17 mouse cellular contexts compared by ENCODE assay signal in the genomic region with DNA sequence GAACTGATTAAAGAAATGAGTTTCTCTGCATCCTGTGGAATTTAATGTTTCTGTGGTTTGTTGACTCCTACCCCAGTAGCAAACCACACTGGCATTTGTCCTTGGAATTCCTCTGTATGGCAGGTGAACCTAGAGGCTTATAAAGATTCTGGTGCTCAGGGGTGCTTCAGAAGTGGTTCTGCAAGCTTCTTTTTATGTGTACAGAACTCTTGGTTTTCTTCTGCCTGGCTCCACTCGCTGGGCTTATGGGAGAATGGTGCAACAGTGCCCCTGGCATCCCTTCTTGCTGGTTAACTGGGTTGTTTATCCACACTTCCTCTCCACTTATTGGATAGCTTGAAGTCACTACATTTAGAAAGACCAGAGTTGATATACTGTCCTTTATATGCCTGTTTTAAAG.
"Had no signal": no experiment of that assay in that cellular context is flagged by ENCODE, and none has a peak within 500 bp of the region (broad histone marks: within the 10 kb centered on the region; RNA-seq: fewer than 3 reads in every experiment).

No protein-coding gene starts in this region.

- DNase-seq: kidney, adult 11 months; kidney, adult 8-10 months; kidney, postnatal 14 days; kidney, postnatal 4 days; layer of hippocampus, adult 9-11 months; liver; thymus, adult 18-20 months; thymus, postnatal 36 days had no signal

- H3K9ac ChIP-seq: kidney, embryonic 15.5 days; limb, embryonic 13.5 days; liver, embryonic 12.5 days; liver, embryonic 15.5 days; lung, embryonic 15.5 days; midbrain, embryonic 12.5 days; midbrain, embryonic 15.5 days; neural tube, embryonic 13.5 days had no signal

- H3K27me3 ChIP-seq: kidney, embryonic 15.5 days; limb, embryonic 13.5 days; liver, embryonic 12.5 days; liver, embryonic 15.5 days; lung, embryonic 15.5 days; midbrain, embryonic 12.5 days; midbrain, embryonic 15.5 days; neural tube, embryonic 13.5 days had no signal

- H3K36me3 ChIP-seq: kidney, embryonic 15.5 days; limb, embryonic 10.5 days; limb, embryonic 13.5 days; liver, embryonic 12.5 days; liver, embryonic 15.5 days; lung, embryonic 15.5 days; midbrain, embryonic 12.5 days; midbrain, embryonic 15.5 days; neural tube, embryonic 13.5 days had no signal

- H3K4me2 ChIP-seq: kidney, embryonic 15.5 days; limb, embryonic 13.5 days; liver, embryonic 12.5 days; liver, embryonic 15.5 days; lung, embryonic 15.5 days; midbrain, embryonic 12.5 days; midbrain, embryonic 15.5 days; neural tube, embryonic 13.5 days had no signal

- H3K4me1 ChIP-seq: kidney, embryonic 15.5 days; limb, embryonic 10.5 days had no signal

- ATAC-seq: liver, embryonic 12.5 days; midbrain, embryonic 15.5 days had no signal

- H3K27ac ChIP-seq: kidney, embryonic 15.5 days; limb, embryonic 10.5 days; limb, embryonic 13.5 days; liver, embryonic 12.5 days; liver, embryonic 15.5 days; lung, embryonic 15.5 days; midbrain, embryonic 12.5 days; midbrain, embryonic 15.5 days; neural tube, embryonic 13.5 days had no signal

- H3K4me3 ChIP-seq: kidney, embryonic 15.5 days; limb, embryonic 10.5 days; limb, embryonic 13.5 days; liver, embryonic 12.5 days; liver, embryonic 15.5 days; lung, embryonic 15.5 days; midbrain, embryonic 12.5 days; midbrain, embryonic 15.5 days; neural tube, embryonic 13.5 days had no signal

- H3K9me3 ChIP-seq: kidney, embryonic 15.5 days; limb, embryonic 10.5 days; limb, embryonic 13.5 days; liver, embryonic 12.5 days; liver, embryonic 15.5 days; lung, embryonic 15.5 days; midbrain, embryonic 12.5 days; midbrain, embryonic 15.5 days; neural tube, embryonic 13.5 days had no signal
